Mouse (Mus musculus): Measurements from ENCODE around the gene Cnnm2.
A peak's percentile ranks its signal among the peaks of the same experiment; 100 is the strongest.

The Cnnm2 gene

DNA sequence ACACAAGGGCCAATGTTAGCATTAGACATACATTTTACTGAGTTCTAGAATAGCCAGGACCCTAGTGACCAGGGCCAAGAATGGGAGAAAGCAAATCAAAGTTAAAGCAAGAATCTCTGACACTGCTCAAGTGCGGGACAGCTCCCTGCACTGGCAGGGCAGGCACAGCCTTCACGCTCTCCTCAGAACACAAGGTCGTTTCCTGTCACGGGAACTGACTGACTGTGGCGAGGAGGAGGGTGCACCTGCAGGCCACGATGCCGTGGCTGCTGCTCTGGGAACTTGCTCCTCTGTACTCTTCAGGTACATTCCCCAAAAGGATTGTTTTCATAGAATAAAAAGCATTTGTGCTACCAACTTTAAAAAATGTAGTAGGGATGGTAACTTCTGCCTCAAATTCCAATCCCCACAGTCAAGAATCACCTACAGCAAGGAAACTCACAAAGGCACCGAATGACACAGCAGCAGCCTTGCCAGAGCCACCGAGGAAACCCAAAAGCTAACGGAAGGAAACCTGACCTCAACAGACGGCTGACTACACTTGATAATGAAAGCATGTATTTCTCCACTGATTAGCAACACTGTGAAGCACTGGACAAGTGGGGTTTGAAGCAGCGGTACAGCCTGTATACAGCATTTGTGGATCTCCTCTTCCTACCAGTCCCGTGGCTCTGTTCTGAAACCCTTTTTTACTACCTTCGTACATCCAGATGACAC, 126.6 kb downstream of the Cnnm2 start:
- DNase-seq, result no peak

GRCm38 (mm10) chr19:46889666-46890065, 128.3 kb downstream of the Cnnm2 start:
- DNase-seq, result no peak

- no peak for DNase-seq
Observed at GRCm38 (mm10) chr19:46890657-46891056, 129.3 kb downstream of the Cnnm2 start.

DNA sequence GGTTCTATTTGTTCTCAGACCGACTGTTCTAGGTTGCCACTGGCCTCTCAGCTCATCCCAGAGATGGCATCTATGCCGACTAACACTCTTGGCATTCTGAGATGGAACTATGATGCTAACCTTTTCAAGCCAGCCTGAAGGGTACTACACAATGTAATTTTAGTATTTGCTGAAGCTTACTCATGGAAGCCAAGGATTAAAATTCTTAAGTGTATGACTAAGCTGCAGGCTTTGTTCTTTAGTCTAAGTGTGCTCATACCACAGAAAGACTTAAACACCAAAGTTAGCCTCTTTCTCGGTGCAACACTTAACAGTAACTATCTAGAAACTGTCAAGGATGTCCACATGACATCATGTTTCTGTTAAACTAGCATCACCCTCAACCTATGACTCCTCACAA, 131.5 kb downstream of the Cnnm2 start:
- no peak for DNase-seq

- DNase-seq, result no peak
Observed at GRCm38 (mm10) chr19:46893484-46893883, 132.1 kb downstream of the Cnnm2 start.

DNA sequence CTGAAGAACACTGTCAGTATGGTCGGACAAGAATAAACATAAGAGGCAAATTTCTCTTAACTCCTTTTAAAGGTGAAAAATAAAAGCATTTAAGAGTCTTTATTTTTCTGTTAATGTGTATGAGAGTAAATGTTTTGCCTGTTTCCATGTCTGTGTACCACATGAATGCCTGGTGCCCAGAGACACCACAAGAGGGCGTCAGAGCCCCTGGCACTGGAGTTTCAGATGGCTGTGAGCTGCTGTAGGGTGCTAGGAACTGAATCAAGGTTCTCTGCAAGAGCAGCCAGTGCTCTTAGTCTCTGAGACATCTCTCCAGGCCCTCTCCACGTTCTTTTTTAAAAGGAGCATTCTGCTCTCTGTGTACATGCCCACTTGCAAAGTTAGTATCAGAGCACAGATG, 135.7 kb downstream of the Cnnm2 start:
- DNase-seq, result no peak

GRCm38 (mm10) chr19:46898222-46898621, 136.8 kb downstream of the Cnnm2 start:
- no peak for DNase-seq

- no peak for DNase-seq
Observed at GRCm38 (mm10) chr19:46899306-46899705, 137.9 kb downstream of the Cnnm2 start.

DNA sequence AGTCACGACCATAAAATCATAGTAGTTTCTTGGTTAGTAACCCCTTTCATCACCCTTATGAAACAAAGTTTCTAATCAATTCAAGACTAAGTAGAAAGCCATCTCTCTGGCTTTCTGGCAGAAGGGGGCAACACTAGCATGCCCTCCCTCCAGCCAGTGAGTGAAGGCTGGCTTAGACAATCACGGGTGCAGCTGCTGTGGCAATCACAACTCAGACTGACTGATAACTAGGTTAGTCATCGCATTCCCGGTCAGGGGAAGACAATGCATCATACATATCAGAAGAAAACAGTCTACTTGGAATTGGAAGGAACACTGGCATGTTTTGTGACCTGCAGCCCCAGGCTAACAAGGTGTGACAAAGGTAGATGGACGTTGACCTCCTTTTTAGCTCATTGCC, 138.5 kb downstream of the Cnnm2 start:
- no peak for DNase-seq

DNA sequence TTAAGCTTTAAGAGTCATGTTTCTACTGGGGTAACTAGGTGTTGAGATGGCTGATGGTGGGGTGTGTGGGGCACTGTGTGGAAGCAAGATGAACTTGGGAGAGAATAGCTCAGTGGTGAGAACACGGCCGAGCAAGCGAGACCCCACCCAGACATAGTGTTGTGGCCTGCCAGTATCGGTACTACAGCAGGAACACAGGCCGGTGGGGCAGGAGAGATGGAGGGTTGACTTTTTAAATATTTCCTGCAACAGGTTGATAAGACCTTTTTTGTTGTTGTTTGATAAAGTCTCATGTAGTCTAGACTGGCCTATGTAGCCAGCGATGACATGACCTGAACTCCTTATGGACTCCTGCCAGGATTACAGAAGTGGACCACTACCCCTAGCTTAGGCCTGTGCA, 139.4 kb downstream of the Cnnm2 start:
- no peak for DNase-seq

- DNase-seq, result no peak
Observed at GRCm38 (mm10) chr19:46901323-46901722, 139.9 kb downstream of the Cnnm2 start.

DNA sequence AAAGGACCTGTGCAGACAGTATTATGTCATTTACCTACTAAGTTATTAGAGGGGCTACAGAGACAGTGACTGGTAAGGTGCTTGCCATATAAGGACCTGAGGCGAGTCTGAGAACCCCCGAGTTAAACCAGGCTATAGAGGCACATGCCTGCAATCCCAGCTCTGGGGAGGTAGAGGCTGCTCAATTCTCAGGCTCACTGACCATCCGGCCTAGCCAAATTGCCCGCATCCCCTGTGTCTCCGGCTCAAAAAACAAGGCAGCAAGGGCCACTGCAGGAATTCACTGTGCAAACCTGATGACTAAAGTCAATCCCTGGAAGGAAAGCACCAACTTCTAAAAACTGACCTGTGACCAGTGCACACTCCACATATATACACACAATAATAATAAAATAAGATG, 142.0 kb downstream of the Cnnm2 start:
- no peak for DNase-seq

DNA sequence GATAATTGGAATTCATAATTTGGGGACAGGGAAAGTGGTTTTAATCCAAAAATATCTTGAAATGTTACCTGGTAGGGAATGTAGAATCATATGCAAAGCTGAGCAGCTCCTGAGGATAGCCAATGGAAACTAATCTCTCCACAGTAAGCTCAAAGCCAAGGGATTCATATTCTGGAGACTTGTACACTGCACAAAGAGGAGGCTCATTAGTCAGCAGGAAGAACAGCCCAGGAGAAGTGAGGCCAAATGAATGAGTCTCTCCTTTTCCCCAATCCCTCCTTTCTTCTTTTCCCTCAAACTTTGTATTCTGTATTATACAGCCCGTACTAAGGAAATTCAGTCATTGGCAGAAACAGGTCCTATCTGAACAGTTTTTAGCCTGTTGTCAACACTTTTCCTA, 143.5 kb downstream of the Cnnm2 start:
- no peak for DNase-seq

- DNase-seq, result no peak
Observed at GRCm38 (mm10) chr19:46905383-46905782, 144.0 kb downstream of the Cnnm2 start.

GRCm38 (mm10) chr19:46905971-46906370, 144.6 kb downstream of the Cnnm2 start:
- no peak for DNase-seq

GRCm38 (mm10) chr19:46908207-46908606, 146.8 kb downstream of the Cnnm2 start:
- DNase-seq, result no peak

GRCm38 (mm10) chr19:46908977-46909376, 147.6 kb downstream of the Cnnm2 start:
- peak; percentile 35 for DNase-seq

GRCm38 (mm10) chr19:46911492-46911891, 150.1 kb downstream of the Cnnm2 start:
- DNase-seq, result no peak

DNA sequence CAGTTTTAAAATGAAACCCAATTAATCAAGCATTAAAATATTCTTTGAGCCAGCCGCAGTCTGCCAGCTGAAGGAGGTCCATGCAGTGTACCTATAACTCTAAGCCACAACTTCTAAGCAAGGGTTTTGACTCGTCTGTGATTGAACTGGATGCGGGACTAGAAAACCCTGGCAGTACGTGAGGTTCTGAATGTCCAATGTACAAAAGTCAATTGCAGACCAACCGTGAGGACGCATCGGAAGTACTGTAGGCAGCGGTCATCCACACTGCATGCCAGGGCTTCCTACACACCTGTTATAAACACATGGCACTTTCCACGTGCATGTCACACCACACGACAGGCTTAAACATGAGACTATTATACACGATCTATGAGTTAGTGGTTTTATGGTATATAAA, 152.2 kb downstream of the Cnnm2 start:
- peak; percentile 36 for DNase-seq

DNA sequence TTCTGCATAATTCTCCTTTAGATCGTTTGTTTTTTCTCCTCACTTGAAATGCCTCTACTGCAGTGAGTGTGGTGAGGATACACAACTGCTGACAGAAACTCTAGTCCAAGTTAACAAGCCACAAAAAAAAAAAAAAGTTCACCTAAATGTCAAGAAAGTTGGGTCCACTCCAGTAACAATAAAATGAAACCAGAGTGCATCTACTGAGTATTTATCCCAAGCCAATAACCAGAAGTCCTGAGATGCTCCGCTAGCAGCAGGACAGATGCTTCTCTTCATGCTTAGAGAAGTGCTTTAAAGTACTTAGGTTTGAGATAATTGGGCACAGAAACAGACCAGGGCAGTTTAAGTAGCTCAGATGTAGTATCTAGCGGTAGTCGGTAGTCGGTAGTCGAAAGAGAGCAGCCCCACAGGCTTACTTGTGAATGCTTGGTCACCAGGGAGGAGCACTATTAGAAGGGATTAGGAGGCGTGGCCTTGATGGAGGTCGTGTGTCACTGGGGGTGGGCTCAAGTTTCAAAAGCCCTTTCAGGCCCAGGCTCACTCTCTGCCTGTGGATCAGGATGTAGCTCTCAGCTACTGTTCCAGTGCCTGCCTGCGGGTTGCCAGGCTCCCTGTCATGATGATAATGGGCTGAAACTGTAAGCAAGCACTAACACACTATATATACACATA, 154.1 kb downstream of the Cnnm2 start:
- no peak for DNase-seq

DNA sequence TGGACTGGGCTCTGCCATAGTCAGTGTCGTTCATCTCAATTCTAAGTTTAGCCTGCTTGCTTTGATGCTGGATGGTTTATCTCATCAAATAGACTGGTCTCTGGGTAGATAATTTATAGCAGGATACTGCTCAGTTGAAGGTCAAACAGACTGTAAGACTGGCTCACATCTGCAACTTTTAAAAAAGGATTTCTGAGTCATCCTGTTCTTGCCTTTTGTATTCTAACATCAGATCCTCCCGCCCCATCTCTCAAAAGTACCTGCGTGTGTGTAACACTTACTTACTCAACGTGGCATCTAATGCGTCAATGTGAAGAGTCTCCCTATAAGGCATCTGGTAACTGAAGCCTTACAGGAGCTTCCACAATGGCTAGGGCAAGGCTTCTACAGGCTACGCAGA, 159.2 kb downstream of the Cnnm2 start:
- DNase-seq, result no peak

DNA sequence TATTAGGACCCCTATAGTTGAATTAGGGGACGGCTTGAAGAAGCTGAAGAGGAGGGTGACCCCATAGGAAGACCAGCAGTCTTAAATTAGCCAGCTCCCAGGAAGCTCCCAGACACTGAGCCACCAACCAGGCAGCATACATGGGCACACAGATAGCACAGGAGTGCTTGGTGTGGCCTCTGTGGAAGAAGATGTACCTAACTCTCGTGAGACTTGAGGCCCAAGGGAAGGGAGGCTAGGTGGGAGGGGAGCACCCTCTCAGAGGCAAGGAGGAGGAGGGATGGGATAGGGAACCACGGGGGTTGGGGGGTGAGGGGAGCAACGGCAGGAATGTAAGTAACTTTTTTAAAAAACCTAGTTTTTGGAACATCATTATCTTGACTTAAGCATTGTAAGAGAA, 165.0 kb downstream of the Cnnm2 start:
- no peak for DNase-seq

DNA sequence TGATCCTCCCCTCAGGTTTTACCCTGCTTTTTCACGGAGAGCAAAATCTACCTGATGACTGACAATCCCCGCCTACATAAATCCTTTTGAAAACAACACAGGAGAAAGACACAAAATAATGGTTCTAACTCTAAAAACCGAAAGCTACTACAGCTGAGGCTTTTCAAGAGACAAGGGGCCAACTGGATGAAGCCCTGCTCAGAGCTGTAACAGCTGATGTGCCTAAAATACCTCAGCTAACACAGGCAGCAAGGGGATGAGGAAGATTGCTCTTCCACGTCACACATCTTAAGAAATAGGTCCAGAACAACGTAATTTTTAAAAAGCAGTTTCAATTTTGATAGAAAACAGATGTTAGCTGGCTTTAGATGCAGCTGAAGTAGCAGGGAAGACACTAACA, 165.6 kb downstream of the Cnnm2 start:
- no peak for DNase-seq

DNA sequence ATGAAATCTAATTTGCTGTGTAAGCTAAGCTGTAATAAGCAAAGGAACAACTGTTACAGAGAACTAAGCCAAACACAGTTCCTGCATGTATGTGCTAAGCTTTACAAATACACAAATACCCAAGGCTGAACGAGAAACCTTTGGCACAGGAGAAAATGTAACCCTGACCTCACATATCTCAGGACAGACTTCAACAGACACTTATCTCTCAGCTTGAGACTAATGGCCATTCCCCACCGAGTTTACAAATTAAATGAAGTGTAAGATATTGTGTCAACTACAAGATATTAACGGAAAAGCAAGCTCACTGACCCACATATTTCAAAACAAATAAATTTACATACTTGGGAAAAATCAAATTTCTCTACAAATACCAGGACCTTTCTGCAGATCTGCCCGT, 166.7 kb downstream of the Cnnm2 start:
- DNase-seq, result no peak

GRCm38 (mm10) chr19:46929044-46929587, 167.7 kb downstream of the Cnnm2 start:
- DNase-seq, result peak; percentile 76

Data from kidney, adult 18-20 months (tissue).